Mouse (Mus musculus): ENCODE measurements at regions not wholly inside any gene's neighbourhood (a gene's known extent, or its start where the extent isn't known, plus 50 kb on each side); places are given as distances from the start of the nearest gene placed in this dataset.

GRCm38 (mm10) chr17:7527681-7528080 lies 142.4 kb upstream of the Unc93a2 start:
- TF ChIP-seq POLR2AphosphoS2 (IDR thresholded peaks at IDR 0.05; ENCODE audit: insufficient read length, low read depth) (no peak), POLR2A (IDR thresholded peaks at IDR 0.05; ENCODE audit: insufficient read length, low read depth) (no peak), USF1 (IDR thresholded peaks at IDR 0.05; ENCODE audit: low read depth) (no peak), MYOG (IDR thresholded peaks at IDR 0.05; ENCODE audit: control insufficient read depth in 1 of 3, insufficient read depth in 1 of 3, insufficient read length in 2 of 3, low read depth in 2 of 3) (no peak), E2F4 (IDR thresholded peaks at IDR 0.05; ENCODE audit: insufficient read depth) (no peak), TCF12 (IDR thresholded peaks at IDR 0.05; ENCODE audit: insufficient read depth, poor library complexity, severe bottlenecking) (no peak), SRF (IDR thresholded peaks at IDR 0.05; ENCODE audit: control insufficient read depth, insufficient read length, low read depth) (no peak), REST (IDR thresholded peaks at IDR 0.05; ENCODE audit: insufficient read depth, insufficient read length) (no peak)

All from myocyte (in vitro differentiated cells).